Mouse (Mus musculus) erythroblast, embryonic 14.5 days (primary cell): ENCODE measurements around the gene Prkn. TPM values are rescaled to one million over a fixed set of nuclear protein-coding genes. Genes with fewer than 3 reads are reported as not detected.

Source experiments
- H3K27me3 ChIP-seq: 2 replicates; pipeline ENCODE4 v1.6.1; 2012; ENCODE audit warnings: inconsistent platforms; ENCODE audit not compliant: control insufficient read depth
- H3K36me3 ChIP-seq: 2 replicates; pipeline ENCODE4 v1.6.1; 2012; ENCODE audit warnings: mild to moderate bottlenecking, inconsistent platforms; ENCODE audit not compliant: control insufficient read depth
- H3K4me1 ChIP-seq: 2 replicates; pipeline ENCODE4 v1.6.1; 2012; ENCODE audit warnings: inconsistent platforms; ENCODE audit not compliant: control insufficient read depth
- H3K4me3 ChIP-seq: replicated peaks from 2 replicates; pipeline ENCODE3; 2012; ENCODE audit warnings: moderate library complexity, mild to moderate bottlenecking, inconsistent platforms
- H3K9me3 ChIP-seq: 2 replicates; pipeline ENCODE4 v1.6.1; 2012; ENCODE audit warnings: low read length, inconsistent platforms, mixed read lengths; ENCODE audit not compliant: control insufficient read depth
- GATA1 ChIP-seq: IDR thresholded peaks from 2 replicates; pipeline ENCODE4 v1.6.1; 2012; ENCODE audit warnings: low read length, inconsistent platforms, mixed read lengths
- TAL1 ChIP-seq: IDR thresholded peaks from 3 replicates; pipeline ENCODE4 v1.6.1; 2012; ENCODE audit warnings: low read length, inconsistent platforms, mixed read lengths
- polyA plus RNA-seq: library from polyadenylated mRNA; stranded (reverse); fragments of >175 nt; gene quantifications from 2 replicates; pipeline ENCODE4 v1.2.3, GENCODE M21; 2012

Gene Prkn
- polyA plus RNA-seq, 1 experiment = not detected

- no peaks in the 10 kb centered on the region for H3K36me3 ChIP-seq
- no peaks in the 10 kb centered on the region for H3K4me1 ChIP-seq
- TF ChIP-seq GATA1 (no peak), TAL1 (no peak)
- no peaks in the 10 kb centered on the region for H3K27me3 ChIP-seq
- H3K9me3 ChIP-seq = no peaks in the 10 kb centered on the region
- no peak overlapping the region for H3K4me3 ChIP-seq
Observed at GRCm38 (mm10) chr17:11870546-11870945, 1030.4 kb downstream of the Prkn start.

- Histone ChIP-seq H3K9me3 (no peaks in the 10 kb centered on the region), H3K4me1 (no peaks in the 10 kb centered on the region), H3K36me3 (no peaks in the 10 kb centered on the region), H3K27me3 (no peaks in the 10 kb centered on the region), H3K4me3 (no peak overlapping the region)
- no peak for TF ChIP-seq GATA1
- TF ChIP-seq TAL1 = no peak
Observed at GRCm38 (mm10) chr17:11876240-11876639, 1036.1 kb downstream of the Prkn start.

- Histone ChIP-seq H3K9me3 (no peaks in the 10 kb centered on the region), H3K4me3 (no peak overlapping the region), H3K36me3 (no peaks in the 10 kb centered on the region), H3K27me3 (no peaks in the 10 kb centered on the region), H3K4me1 (no peaks in the 10 kb centered on the region)
- TF ChIP-seq GATA1 (no peak), TAL1 (no peak)
Observed at GRCm38 (mm10) chr17:11881110-11881820, 1041.1 kb downstream of the Prkn start.

- H3K9me3 ChIP-seq = no peaks in the 10 kb centered on the region
- no peaks in the 10 kb centered on the region for H3K27me3 ChIP-seq
- no peaks in the 10 kb centered on the region for H3K36me3 ChIP-seq
- H3K4me3 ChIP-seq = no peak overlapping the region
- TF ChIP-seq GATA1 (no peak), TAL1 (no peak)
- H3K4me1 ChIP-seq = no peaks in the 10 kb centered on the region
Observed at GRCm38 (mm10) chr17:11885601-11886000, 1045.4 kb downstream of the Prkn start.

DNA sequence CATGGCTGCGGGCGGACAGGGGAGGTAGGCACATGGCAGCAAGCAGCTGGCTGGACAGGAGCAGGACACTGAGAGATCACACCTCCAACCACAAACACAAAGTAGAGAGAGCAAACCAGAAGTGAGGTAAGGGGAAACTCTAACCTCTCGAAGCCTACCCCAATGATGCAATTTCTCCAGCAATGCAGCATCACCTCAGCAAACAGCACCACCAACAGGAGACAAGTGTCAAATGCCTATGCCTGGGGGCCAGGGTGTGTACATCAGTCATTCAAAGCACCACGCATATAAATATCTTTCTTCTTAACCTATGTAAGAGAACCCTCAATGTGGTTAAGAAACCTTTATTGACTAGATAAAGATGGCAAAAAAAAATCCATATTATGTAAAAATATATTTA lies 1046.8 kb downstream of the Prkn start:
- no peaks in the 10 kb centered on the region for H3K27me3 ChIP-seq
- H3K9me3 ChIP-seq = no peaks in the 10 kb centered on the region
- no peak overlapping the region for H3K4me3 ChIP-seq
- TF ChIP-seq GATA1 (no peak), TAL1 (no peak)
- no peaks in the 10 kb centered on the region for H3K4me1 ChIP-seq
- H3K36me3 ChIP-seq = no peaks in the 10 kb centered on the region

DNA sequence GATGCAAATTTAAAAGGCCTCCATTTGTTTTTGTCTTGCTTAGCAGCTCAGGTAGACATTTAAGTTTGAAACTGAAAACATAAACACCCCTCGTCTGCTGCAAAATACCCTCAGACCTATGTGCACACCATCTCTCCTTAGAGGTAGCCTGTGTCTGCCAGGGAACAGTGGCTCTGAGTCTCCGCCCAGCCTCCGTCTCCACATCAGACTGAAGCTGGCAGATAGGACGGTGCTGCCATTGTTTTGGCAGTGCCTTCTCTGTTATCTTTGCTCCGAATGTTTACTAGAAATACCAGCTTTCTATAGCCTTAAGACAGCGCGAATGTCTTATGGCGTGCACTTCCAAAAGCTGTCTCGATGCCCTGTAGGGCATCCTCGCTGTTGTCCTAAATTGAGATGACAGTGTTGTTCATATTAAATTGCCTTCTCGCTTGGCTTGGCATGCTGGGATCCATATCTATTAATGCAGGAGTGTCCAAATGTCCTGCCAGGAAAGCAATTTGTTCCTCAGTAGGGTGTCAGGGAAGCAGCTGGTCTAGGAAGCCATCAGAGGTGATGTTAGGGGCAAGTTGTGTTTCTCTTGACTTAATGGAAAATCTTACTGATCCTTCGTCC lies 1047.5 kb downstream of the Prkn start:
- no peak overlapping the region for H3K4me3 ChIP-seq
- H3K36me3 ChIP-seq = no peaks in the 10 kb centered on the region
- H3K4me1 ChIP-seq = no peaks in the 10 kb centered on the region
- H3K27me3 ChIP-seq = no peaks in the 10 kb centered on the region
- TF ChIP-seq GATA1 (no peak), TAL1 (no peak)
- no peaks in the 10 kb centered on the region for H3K9me3 ChIP-seq

DNA sequence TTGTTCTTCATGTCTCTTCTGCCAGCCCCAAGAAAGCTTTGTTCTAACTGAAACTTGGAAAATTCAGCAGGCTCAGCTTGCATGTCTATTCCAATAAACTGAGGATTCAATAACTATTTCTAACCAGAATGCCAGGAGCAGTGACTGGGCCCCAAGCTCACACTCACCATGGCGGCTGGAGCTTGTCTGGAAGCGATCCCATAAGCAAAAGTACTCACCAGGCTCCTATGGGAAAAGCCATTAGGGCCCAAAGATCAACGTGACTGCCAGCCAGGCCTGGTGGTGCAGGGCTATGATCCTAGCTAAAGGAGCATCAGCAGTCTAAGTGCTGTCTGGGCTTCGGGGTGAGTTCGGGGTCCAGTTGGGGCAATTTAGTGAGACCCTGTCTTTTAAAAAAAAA lies 1048.6 kb downstream of the Prkn start:
- no peaks in the 10 kb centered on the region for H3K36me3 ChIP-seq
- no peaks in the 10 kb centered on the region for H3K27me3 ChIP-seq
- no peak overlapping the region for H3K4me3 ChIP-seq
- TF ChIP-seq TAL1 = no peak
- TF ChIP-seq GATA1 = no peak
- no peaks in the 10 kb centered on the region for H3K4me1 ChIP-seq
- H3K9me3 ChIP-seq = no peaks in the 10 kb centered on the region

- Histone ChIP-seq H3K36me3 (no peaks in the 10 kb centered on the region), H3K27me3 (no peaks in the 10 kb centered on the region), H3K4me3 (no peak overlapping the region), H3K4me1 (no peaks in the 10 kb centered on the region), H3K9me3 (no peaks in the 10 kb centered on the region)
- TF ChIP-seq TAL1 (no peak), GATA1 (no peak)
Observed at GRCm38 (mm10) chr17:11900300-11900699, 1060.1 kb downstream of the Prkn start.

GRCm38 (mm10) chr17:11901731-11902130 lies 1061.5 kb downstream of the Prkn start:
- Histone ChIP-seq H3K4me3 (no peak overlapping the region), H3K27me3 (no peaks in the 10 kb centered on the region), H3K4me1 (no peaks in the 10 kb centered on the region), H3K9me3 (no peaks in the 10 kb centered on the region), H3K36me3 (no peaks in the 10 kb centered on the region)
- TF ChIP-seq GATA1 = no peak
- no peak for TF ChIP-seq TAL1
